Mouse (Mus musculus): ENCODE measurements around the gene Phf24.

DNA sequence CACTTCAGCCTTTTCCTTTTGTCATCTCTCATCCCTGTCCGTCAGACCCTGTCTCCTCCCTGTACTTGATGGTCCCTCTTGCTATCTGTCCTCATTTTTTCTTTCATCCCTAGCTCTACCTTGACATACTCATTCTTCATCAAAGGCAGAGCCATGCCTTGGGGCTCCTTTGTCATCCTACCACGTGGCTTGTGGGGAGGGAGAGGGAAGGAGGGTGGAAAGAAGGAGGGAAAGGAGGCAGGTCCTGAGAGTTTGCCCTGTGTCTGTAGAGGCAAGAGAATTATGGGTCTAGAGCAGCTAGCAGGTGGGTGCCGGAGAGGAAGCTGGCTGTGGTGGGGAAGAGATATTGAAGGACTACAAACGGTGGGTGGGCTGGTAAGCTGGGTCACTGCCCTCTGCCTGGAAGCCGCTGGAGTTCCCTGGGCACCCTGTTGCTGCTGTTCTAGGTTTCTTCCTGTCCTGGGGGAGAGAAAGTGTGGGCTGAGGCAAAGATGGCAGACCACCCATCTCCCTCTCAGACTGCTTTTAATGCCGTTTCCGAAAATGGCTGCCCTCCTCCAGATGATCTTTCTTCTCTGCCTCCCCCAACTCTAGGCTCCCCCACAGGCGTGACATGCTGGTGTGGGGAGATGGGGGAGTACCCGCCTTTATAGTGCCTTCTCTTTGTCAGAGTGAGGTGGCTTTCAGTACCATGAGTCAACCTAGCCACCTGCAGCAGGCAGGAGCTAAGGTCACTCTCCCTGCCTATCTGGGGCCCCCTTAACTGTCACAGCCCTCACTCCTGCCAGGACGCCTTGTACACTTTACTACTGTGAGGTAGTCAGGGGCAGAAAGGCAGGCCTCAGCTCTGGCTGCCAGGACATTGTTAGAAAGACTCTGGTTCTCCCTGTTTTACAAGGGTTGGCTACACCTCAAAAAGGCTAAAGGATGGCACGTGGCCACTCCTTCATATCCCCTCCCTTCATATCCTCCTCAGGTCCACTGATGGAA is 35.0 kb downstream of the Phf24 start:
- no peak for TF ChIP-seq CTCF (IDR thresholded peaks at IDR 0.05; ENCODE audit: borderline replicate concordance, extremely low read depth, insufficient read depth, insufficient read length)
- TF ChIP-seq POLR2A (IDR thresholded peaks at IDR 0.05; ENCODE audit: borderline replicate concordance, extremely low read depth, insufficient read depth, insufficient read length, poor library complexity, severe bottlenecking) = no peak

Measured in brain, embryonic 14.5 days (tissue).